Mouse (Mus musculus): Measurements from ENCODE around the gene Sirt3. TPM values are rescaled to one million over a fixed set of nuclear protein-coding genes. Genes with fewer than 3 reads are reported as not detected.
A peak's percentile ranks its signal among the peaks of the same experiment; 100 is the strongest.

Gene Sirt3
- polyA plus RNA-seq, 1 experiment from 2014 or later, result 19.9 TPM

DNA sequence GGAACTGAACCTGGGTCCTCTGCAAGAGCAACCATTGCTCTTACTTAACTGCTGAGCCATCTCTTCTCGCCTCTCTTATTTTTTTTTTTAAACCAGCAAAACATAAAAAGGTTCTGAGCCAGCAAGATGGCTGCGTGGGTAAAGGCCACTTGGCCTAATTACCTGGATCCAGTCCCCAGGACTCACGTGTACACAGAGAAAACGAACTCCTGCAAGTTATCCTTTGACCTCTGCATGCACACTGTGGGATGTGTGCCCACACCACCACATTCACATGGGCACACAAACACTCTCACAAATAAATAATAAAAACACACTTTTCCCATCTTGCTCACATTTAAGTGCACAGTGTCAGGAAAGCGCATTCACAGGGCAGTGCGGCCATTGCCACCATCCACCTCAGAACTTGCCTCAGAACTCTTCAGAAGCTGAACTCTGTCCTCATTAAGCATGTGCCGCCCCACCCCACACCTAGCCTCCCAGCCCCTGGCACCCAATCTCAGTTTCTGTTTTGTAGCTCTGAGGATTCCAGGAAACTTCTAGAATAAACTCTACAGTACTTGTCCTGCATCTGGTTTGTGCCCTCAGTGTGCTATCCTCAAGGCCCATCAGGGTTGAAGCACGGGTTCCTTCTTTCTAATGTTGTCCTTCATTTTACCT is 32.1 kb upstream of the Sirt3 start:
- no peak overlapping the region for H3K27ac ChIP-seq (ENCODE audit: low read depth, low read length)
- 75% methylated on average over 8 of the region's 8 CpGs for WGBS
- no peaks in the 10 kb centered on the region for H3K9me3 ChIP-seq (ENCODE audit: control insufficient read depth, low read length)
- H3K9ac ChIP-seq (ENCODE audit: low read depth, low read length), result no peak overlapping the region
- DNase-seq (ENCODE audit: low spot score) (no peak), ATAC-seq (replicated peaks; ENCODE audit: low FRiP score) (no peak)
- H3K27me3 ChIP-seq (replicated peaks; ENCODE audit: control insufficient read depth, insufficient read depth, low read length), result no peaks in the 10 kb centered on the region
- H3K36me3 ChIP-seq (ENCODE audit: control insufficient read depth, insufficient read depth, low read length), result no peaks in the 10 kb centered on the region
- H3K4me3 ChIP-seq (ENCODE audit: low read depth, low read length), result no peak overlapping the region
- H3K4me1 ChIP-seq (replicated peaks; ENCODE audit: control insufficient read depth, insufficient read depth, low read length), result 0 out of 2 replicates have a peak, but pooled peaks cover 3% of the 10 kb centered on the region
- H3K4me2 ChIP-seq, result no peak overlapping the region

DNA sequence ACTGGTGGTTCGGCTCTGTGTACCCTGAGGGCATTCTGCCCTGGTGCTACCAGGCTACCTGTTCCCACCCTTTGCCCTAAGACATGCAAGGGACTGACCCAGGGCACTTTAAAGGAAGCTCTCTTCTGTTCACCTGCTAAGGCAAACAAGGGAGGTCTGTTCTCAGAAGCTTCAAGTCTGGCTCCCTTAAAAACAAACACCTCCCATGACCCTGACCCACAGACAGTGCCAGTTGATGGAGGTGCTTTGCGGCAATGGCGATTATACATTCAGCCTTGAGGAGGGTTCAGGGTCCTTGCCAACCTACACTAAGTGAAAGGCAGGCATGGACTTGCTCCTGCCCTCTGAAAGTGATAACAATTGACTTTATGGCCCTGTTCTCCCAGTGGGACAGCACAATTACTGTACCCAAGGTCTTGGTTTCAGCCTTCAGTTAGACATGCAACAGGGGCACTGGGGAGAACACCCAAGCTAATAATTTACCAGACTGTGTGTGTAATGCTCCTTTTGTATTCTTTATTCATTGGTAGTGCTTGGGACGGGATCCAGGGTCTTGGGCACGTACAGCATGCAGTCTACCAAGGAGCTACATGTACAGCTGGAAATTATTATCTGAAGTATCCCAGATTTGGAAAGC is 30.9 kb upstream of the Sirt3 start:
- Histone ChIP-seq H3K9ac (ENCODE audit: low read depth, low read length) (no peak overlapping the region), H3K4me3 (ENCODE audit: low read depth, low read length) (no peak overlapping the region), H3K27me3 (replicated peaks; ENCODE audit: control insufficient read depth, insufficient read depth, low read length) (no peaks in the 10 kb centered on the region), H3K4me1 (replicated peaks; ENCODE audit: control insufficient read depth, insufficient read depth, low read length) (peaks cover 6% of the 10 kb centered on the region), H3K4me2 (no peak overlapping the region), H3K27ac (ENCODE audit: low read depth, low read length) (peak overlapping the region; percentile 54), H3K9me3 (ENCODE audit: control insufficient read depth, low read length) (no peaks in the 10 kb centered on the region), H3K36me3 (ENCODE audit: control insufficient read depth, insufficient read depth, low read length) (no peaks in the 10 kb centered on the region)
- DNase-seq (ENCODE audit: low spot score) (no peak), ATAC-seq (replicated peaks; ENCODE audit: low FRiP score) (no peak)
- 78% methylated on average over 5 of the region's 5 CpGs for WGBS

DNA sequence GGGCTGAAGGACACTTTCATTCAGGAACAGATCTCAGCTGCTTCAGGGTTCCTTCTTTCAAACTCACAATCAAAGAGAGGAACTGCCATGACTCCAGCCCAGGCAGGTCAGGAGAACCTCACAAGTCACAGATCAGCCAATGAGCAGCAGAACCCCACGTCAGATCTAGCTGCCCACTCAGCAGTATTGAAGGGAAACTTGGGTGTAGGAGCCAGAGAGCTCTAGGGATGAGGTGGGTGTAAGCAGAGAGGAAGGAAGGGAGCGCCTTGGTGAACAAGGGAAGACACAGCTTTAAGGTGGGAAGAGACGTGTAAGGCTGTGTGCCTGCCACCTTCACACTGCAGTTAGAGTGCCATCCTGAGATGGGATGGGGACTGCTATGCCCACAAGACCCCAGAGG is 30.2 kb upstream of the Sirt3 start:
- Histone ChIP-seq H3K4me2 (no peak overlapping the region), H3K27ac (ENCODE audit: low read depth, low read length) (no peak overlapping the region), H3K27me3 (replicated peaks; ENCODE audit: control insufficient read depth, insufficient read depth, low read length) (no peaks in the 10 kb centered on the region), H3K36me3 (ENCODE audit: control insufficient read depth, insufficient read depth, low read length) (no peaks in the 10 kb centered on the region), H3K9ac (ENCODE audit: low read depth, low read length) (no peak overlapping the region), H3K9me3 (ENCODE audit: control insufficient read depth, low read length) (no peaks in the 10 kb centered on the region), H3K4me3 (ENCODE audit: low read depth, low read length) (no peak overlapping the region), H3K4me1 (replicated peaks; ENCODE audit: control insufficient read depth, insufficient read depth, low read length) (peaks cover 6% of the 10 kb centered on the region)
- DNase-seq (ENCODE audit: low spot score) (no peak), ATAC-seq (replicated peaks; ENCODE audit: low FRiP score) (no peak)
- WGBS, result 61% methylated on average over 3 of the region's 3 CpGs

DNA sequence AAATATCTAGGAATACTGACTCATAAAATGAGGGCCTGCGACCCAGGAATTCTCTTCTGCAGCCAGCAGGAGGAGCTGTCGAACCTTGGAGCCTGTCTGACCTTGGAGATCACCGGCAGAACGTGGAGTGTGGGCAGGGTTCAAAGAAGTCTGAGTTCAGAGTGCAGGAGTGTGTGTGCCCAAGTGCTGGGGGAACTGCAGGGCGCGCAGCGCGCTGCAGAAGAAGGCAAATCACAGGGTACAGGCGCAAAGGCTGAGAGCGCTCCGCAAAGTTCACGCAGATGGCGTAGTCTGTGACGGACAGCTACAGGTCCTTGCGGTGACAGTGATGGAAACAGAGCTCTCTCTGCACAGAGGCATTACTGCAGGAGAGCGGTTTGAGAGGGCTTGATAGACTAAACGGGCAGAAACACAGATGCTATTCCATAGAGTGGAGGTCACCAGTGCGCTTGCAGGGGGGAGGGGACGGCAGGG is 26.6 kb upstream of the Sirt3 start:
- peak overlapping the region; percentile 14 for H3K27ac ChIP-seq (ENCODE audit: low read depth, low read length)
- WGBS, result 2% methylated on average over 19 of the region's 19 CpGs
- peaks cover 6% of the 10 kb centered on the region for H3K4me1 ChIP-seq (replicated peaks; ENCODE audit: control insufficient read depth, insufficient read depth, low read length)

DNA sequence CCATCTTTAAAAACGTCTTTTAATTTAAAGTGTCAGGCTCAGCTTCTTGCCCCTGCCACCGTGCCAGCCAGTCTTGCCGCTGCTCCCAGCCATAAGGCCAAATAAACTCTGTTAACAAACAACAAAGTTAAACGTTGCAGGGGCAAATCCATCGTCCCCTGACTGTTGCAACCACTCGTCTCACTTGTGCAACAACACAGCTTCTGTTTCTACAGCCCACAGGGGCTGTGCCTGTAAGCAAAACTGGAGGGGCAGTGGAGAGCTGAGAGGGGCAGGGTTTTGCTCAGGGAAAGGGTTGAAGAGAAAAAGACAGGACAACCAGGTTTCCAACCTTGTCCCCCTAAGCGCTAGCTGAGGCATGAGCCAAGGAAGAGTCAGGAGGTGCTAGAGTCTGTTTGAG is 26.1 kb upstream of the Sirt3 start:
- H3K27ac ChIP-seq (ENCODE audit: low read depth, low read length), result peak overlapping the region; percentile 14; the same call in 1 of the 2 replicates
- no peaks in the 10 kb centered on the region for H3K9me3 ChIP-seq (ENCODE audit: control insufficient read depth, low read length)
- H3K27me3 ChIP-seq (replicated peaks; ENCODE audit: control insufficient read depth, insufficient read depth, low read length), result no peaks in the 10 kb centered on the region
- no peak overlapping the region for H3K9ac ChIP-seq (ENCODE audit: low read depth, low read length)
- peak overlapping the region; percentile 76 for H3K4me2 ChIP-seq
- 40% methylated on average over 7 of the region's 7 CpGs for WGBS
- peaks cover 6% of the 10 kb centered on the region for H3K4me1 ChIP-seq (replicated peaks; ENCODE audit: control insufficient read depth, insufficient read depth, low read length)
- no peak overlapping the region for H3K4me3 ChIP-seq (ENCODE audit: low read depth, low read length)
- H3K36me3 ChIP-seq (ENCODE audit: control insufficient read depth, insufficient read depth, low read length), result no peaks in the 10 kb centered on the region
- DNase-seq (ENCODE audit: low spot score) (no peak), ATAC-seq (replicated peaks; ENCODE audit: low FRiP score) (no peak)

More for the DNA sequence above, 26.6 kb upstream of the Sirt3 start:
- Histone ChIP-seq H3K9ac (ENCODE audit: low read depth, low read length) (no peak overlapping the region), H3K4me2 (peak overlapping the region; percentile 76), H3K9me3 (ENCODE audit: control insufficient read depth, low read length) (no peaks in the 10 kb centered on the region), H3K4me3 (ENCODE audit: low read depth, low read length) (peak overlapping the region; percentile 39), H3K27me3 (replicated peaks; ENCODE audit: control insufficient read depth, insufficient read depth, low read length) (no peaks in the 10 kb centered on the region), H3K36me3 (ENCODE audit: control insufficient read depth, insufficient read depth, low read length) (no peaks in the 10 kb centered on the region)
- ATAC-seq (replicated peaks; ENCODE audit: low FRiP score) (peak; percentile 68), DNase-seq (ENCODE audit: low spot score) (peak; percentile 70)

DNA sequence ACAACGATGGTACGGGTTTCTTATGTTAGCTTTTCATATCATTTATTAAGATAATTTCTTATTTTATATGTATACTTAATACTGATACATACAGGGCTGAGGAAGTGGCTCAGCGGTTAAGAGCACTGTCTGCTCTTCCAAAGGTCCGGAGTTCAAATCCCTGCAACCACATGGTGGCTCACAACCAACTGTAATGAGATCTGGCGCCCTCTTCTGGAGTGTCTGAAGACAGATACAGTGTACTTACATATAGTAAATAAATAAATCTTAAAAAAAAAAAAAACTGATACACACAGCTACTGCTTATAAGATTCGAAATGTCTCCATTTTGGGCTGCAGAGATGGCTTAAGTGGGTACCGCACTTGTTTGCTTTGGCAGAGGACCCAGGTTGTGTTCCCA is 25.6 kb upstream of the Sirt3 start:
- H3K9me3 ChIP-seq (ENCODE audit: control insufficient read depth, low read length), result no peaks in the 10 kb centered on the region
- no peak overlapping the region for H3K4me2 ChIP-seq
- H3K27me3 ChIP-seq (replicated peaks; ENCODE audit: control insufficient read depth, insufficient read depth, low read length), result no peaks in the 10 kb centered on the region
- ATAC-seq (replicated peaks; ENCODE audit: low FRiP score) (no peak), DNase-seq (ENCODE audit: low spot score) (no peak)
- H3K9ac ChIP-seq (ENCODE audit: low read depth, low read length), result no peak overlapping the region
- H3K36me3 ChIP-seq (ENCODE audit: control insufficient read depth, insufficient read depth, low read length), result no peaks in the 10 kb centered on the region
- H3K4me1 ChIP-seq (replicated peaks; ENCODE audit: control insufficient read depth, insufficient read depth, low read length), result peaks cover 6% of the 10 kb centered on the region
- H3K4me3 ChIP-seq (ENCODE audit: low read depth, low read length), result no peak overlapping the region
- WGBS, result 71% methylated on average over 7 of the region's 7 CpGs
- peak overlapping the region; percentile 14 for H3K27ac ChIP-seq (ENCODE audit: low read depth, low read length)

DNA sequence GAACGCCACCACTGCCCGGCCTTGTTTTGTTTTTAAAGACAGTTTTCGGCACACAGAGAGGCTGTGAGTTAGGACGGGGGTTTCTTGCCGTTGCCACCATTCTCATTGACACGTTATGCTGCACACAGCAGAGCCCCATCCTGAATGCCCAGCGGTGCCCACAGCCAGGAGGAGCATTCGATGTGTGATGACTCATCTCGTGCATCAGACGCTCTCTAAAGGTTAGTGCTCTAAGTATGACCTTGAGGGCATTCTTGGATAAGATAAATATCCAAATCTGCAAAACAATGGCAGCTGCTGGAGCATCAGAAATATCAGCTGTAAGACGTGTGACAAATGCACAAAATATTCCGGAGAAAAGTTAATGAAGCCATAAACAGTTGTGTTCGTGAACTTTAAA is 25.0 kb upstream of the Sirt3 start:
- H3K27ac ChIP-seq (ENCODE audit: low read depth, low read length), result no peak overlapping the region; the same call in 1 of the 2 replicates
- no peaks in the 10 kb centered on the region for H3K9me3 ChIP-seq (ENCODE audit: control insufficient read depth, low read length)
- no peak overlapping the region for H3K9ac ChIP-seq (ENCODE audit: low read depth, low read length)
- no peak overlapping the region for H3K4me2 ChIP-seq
- no peak overlapping the region for H3K4me3 ChIP-seq (ENCODE audit: low read depth, low read length)
- 76% methylated on average over 13 of the region's 13 CpGs for WGBS
- ATAC-seq (replicated peaks; ENCODE audit: low FRiP score) (no peak), DNase-seq (ENCODE audit: low spot score) (no peak)
- H3K27me3 ChIP-seq (replicated peaks; ENCODE audit: control insufficient read depth, insufficient read depth, low read length), result no peaks in the 10 kb centered on the region
- H3K4me1 ChIP-seq (replicated peaks; ENCODE audit: control insufficient read depth, insufficient read depth, low read length), result peaks cover 6% of the 10 kb centered on the region
- no peaks in the 10 kb centered on the region for H3K36me3 ChIP-seq (ENCODE audit: control insufficient read depth, insufficient read depth, low read length)

DNA sequence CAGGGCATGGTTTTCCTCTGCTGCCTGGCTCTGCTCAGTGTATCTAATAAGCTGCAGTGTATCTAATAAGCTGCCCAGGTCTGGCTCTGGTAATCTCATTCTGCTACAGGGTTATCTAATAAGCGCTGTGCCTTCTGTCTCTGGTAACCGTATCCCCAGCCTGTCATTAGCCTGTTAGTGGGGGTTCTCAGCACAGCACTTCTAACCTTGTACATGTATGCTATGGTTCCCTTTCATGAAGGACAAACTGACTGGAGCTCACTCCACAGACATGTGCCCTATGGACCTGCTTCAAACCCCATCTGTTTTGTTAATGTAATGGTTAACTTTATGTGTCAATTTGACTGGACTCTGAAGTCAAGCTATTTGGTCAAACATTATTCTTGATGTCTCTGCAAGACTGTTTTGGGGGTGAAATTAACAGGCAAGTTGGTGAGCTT is 23.6 kb upstream of the Sirt3 start:
- Histone ChIP-seq H3K9me3 (ENCODE audit: control insufficient read depth, low read length) (no peaks in the 10 kb centered on the region), H3K27me3 (replicated peaks; ENCODE audit: control insufficient read depth, insufficient read depth, low read length) (no peaks in the 10 kb centered on the region), H3K9ac (ENCODE audit: low read depth, low read length) (0 out of 2 replicates have a peak overlapping the region, but pooled peaks have one; percentile 20), H3K36me3 (ENCODE audit: control insufficient read depth, insufficient read depth, low read length) (no peaks in the 10 kb centered on the region), H3K4me3 (ENCODE audit: low read depth, low read length) (no peak overlapping the region), H3K4me2 (peak overlapping the region; percentile 42), H3K4me1 (replicated peaks; ENCODE audit: control insufficient read depth, insufficient read depth, low read length) (peaks cover 6% of the 10 kb centered on the region), H3K27ac (ENCODE audit: low read depth, low read length) (peak overlapping the region; percentile 52)
- DNase-seq (ENCODE audit: low spot score), result no peak
- ATAC-seq (replicated peaks; ENCODE audit: low FRiP score), result peak; percentile 30
- 49% methylated on average over 2 of the region's 2 CpGs for WGBS

DNA sequence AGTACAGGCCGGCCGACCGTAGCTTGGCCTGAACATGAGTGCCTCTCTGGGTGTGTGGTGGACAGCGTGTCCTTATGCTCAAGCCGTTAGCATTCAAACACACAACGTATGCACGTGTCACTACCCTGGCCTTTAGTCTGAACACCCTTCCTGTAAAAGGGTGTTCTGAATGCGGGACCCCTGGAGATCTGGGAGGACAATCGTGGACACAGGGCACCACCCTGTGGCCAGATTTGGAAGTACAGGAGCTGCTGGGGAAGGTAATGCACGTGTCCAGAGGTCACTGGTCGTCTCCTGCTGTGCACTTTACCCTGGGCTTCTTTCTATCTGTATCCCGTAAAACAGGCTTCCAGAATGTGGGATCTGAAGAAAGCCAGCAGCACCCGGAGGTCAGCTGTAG is 21.1 kb upstream of the Sirt3 start:
- no peak overlapping the region for H3K4me2 ChIP-seq
- H3K9ac ChIP-seq (ENCODE audit: low read depth, low read length), result no peak overlapping the region
- H3K36me3 ChIP-seq (ENCODE audit: control insufficient read depth, insufficient read depth, low read length), result peaks cover 5% of the 10 kb centered on the region
- no peaks in the 10 kb centered on the region; the same call in 1 of the 2 replicates for H3K4me1 ChIP-seq (replicated peaks; ENCODE audit: control insufficient read depth, insufficient read depth, low read length)
- H3K9me3 ChIP-seq (ENCODE audit: control insufficient read depth, low read length), result no peaks in the 10 kb centered on the region
- H3K27me3 ChIP-seq (replicated peaks; ENCODE audit: control insufficient read depth, insufficient read depth, low read length), result no peaks in the 10 kb centered on the region
- WGBS, result 30% methylated on average over 13 of the region's 13 CpGs
- peak; percentile 46 for ATAC-seq (replicated peaks; ENCODE audit: low FRiP score)
- no peak overlapping the region for H3K4me3 ChIP-seq (ENCODE audit: low read depth, low read length)
- peak; percentile 79 for DNase-seq (ENCODE audit: low spot score)
- no peak overlapping the region for H3K27ac ChIP-seq (ENCODE audit: low read depth, low read length)
